Mouse (Mus musculus) liver, adult 2 months (tissue): ENCODE data around the gene Ccdc34.

Experiments used
- CTCF ChIP-seq: fragments of 200-500 bp; IDR thresholded peaks from 2 replicates; pipeline ENCODE4 v1.5.1; 2011; ENCODE audit warnings: low read depth, low read length, control low read depth
- POLR2A ChIP-seq: fragments of 200-500 bp; IDR thresholded peaks from 2 replicates; pipeline ENCODE4 v1.6.1; 2011; ENCODE audit warnings: low read length, control low read depth; ENCODE audit not compliant: insufficient read depth; ENCODE audit errors: extremely low read depth

DNA sequence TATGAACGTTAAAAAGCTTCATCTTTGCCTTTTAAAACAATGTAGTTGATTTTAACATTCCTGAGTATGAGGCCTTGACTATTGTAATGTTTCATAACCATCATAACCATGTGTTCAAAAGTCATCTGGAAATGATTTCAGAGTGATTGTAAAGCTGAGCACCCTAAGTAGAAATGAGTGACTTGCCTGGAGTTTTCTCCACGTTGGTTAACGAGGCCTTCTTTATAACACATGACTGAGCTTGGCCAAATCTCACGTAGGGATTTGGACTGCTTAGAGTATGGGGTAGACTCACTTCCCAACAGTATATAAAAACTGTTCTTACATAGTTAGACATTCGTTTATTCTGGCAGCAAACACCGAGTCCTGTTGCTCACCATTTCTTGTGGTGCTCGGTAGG lies 44.7 kb upstream of the Ccdc34 start:
- TF ChIP-seq POLR2A (no peak), CTCF (no peak)
